Mouse (Mus musculus): ENCODE measurements around the gene Cenps. TPM values are rescaled to one million over a fixed set of nuclear protein-coding genes. Genes with fewer than 3 reads are reported as not detected.
"Not testable (repeated sequence)": the region's sequence is repeated elsewhere in the genome, so short reads cannot be mapped to it uniquely, and the experiment has no call there.

The Cenps gene
- polyA plus RNA-seq, 1 experiment from 2014 or later = 44.7 TPM

GRCm38 (mm10) chr4:149123432-149123831, 14.0 kb downstream of the Cenps start:
- H3K36me3 ChIP-seq (ENCODE audit: control insufficient read depth, insufficient read depth, low read length) = no peaks in the 10 kb centered on the region
- ATAC-seq (ENCODE audit: low FRiP score) (no peak), DNase-seq (ENCODE audit: low spot score) (no peak)
- no peaks in the 10 kb centered on the region for H3K27me3 ChIP-seq (ENCODE audit: control insufficient read depth, insufficient read depth, low read length)
- no peak overlapping the region for H3K27ac ChIP-seq (ENCODE audit: low read depth, low read length)
- H3K4me2 ChIP-seq (replicated peaks; ENCODE audit: low read depth, low read length) = no peak overlapping the region
- 71% methylated on average over 5 of the region's 5 CpGs for WGBS
- no peak overlapping the region for H3K4me3 ChIP-seq (ENCODE audit: low read depth, low read length)
- no peaks in the 10 kb centered on the region for H3K4me1 ChIP-seq (replicated peaks; ENCODE audit: control insufficient read depth, insufficient read depth, low read length)
- H3K9me3 ChIP-seq (ENCODE audit: control insufficient read depth, low read length) = no peaks in the 10 kb centered on the region
- no peak overlapping the region for H3K9ac ChIP-seq (ENCODE audit: low read depth, low read length)

DNA sequence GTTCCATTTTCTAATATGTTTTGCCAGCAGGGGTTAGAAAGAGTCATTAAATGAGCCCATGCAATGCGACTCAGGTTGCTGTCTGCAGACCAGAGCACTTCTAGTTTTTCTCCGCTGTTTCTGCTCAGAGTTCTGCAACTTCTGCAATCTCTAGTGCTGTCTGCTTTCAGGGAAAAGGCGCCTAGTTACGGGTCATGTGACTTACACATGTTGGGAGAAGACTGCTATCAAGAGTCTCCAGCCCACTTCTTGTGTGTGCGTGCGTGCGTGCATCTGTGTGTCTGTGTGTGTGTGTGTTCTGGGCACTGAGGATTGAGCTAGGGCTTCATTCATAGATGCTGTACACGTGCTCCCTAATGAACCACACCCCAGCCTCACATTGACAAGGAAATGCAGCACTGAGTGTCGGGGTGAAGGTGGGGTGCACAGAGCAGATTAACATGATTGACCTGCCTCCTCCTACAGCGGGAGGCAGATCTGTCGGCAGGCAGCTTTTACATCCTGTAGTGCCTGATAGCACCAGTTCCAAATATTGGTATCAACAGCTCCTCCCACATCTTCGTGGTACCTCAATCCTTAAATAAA, 17.4 kb downstream of the Cenps start:
- H3K9ac ChIP-seq (ENCODE audit: low read depth, low read length); H3K27me3 ChIP-seq (ENCODE audit: control insufficient read depth, insufficient read depth, low read length); DNase-seq (ENCODE audit: low spot score); H3K9me3 ChIP-seq (ENCODE audit: control insufficient read depth, low read length); H3K4me2 ChIP-seq (replicated peaks; ENCODE audit: low read depth, low read length); H3K27ac ChIP-seq (ENCODE audit: low read depth, low read length); ATAC-seq (ENCODE audit: low FRiP score); H3K4me3 ChIP-seq (ENCODE audit: low read depth, low read length); H3K36me3 ChIP-seq (ENCODE audit: control insufficient read depth, insufficient read depth, low read length); H3K4me1 ChIP-seq (replicated peaks; ENCODE audit: control insufficient read depth, insufficient read depth, low read length): not testable (repeated sequence)
- WGBS = 87% methylated on average over 12 of the region's 12 CpGs

GRCm38 (mm10) chr4:149103875-149104561, 33.4 kb downstream of the Cenps start, which contains the start of gene Dffa:
TSS of gene Dffa (plus strand) at chr4:149104146.
- peaks cover 3% of the 10 kb centered on the region for H3K4me1 ChIP-seq (replicated peaks; ENCODE audit: control insufficient read depth, insufficient read depth, low read length)
- H3K4me2 ChIP-seq (replicated peaks; ENCODE audit: low read depth, low read length) = peak within 1 kb of the TSS; percentile 83
- peak within 1 kb of the TSS; percentile 71 for H3K9ac ChIP-seq (ENCODE audit: low read depth, low read length)
- ATAC-seq (ENCODE audit: low FRiP score) (peak; percentile 89), DNase-seq (ENCODE audit: low spot score) (peak; percentile 95)
- no peaks in the 10 kb centered on the region for H3K36me3 ChIP-seq (ENCODE audit: control insufficient read depth, insufficient read depth, low read length)
- under 1% methylated on average over 35 of the region's 35 CpGs for WGBS
- H3K9me3 ChIP-seq (ENCODE audit: control insufficient read depth, low read length) = no peaks in the 10 kb centered on the region
- H3K27me3 ChIP-seq (ENCODE audit: control insufficient read depth, insufficient read depth, low read length) = no peaks in the 10 kb centered on the region
- no peak within 1 kb of the TSS for H3K27ac ChIP-seq (ENCODE audit: low read depth, low read length)
- peak within 1 kb of the TSS; percentile 77 for H3K4me3 ChIP-seq (ENCODE audit: low read depth, low read length)

DNA sequence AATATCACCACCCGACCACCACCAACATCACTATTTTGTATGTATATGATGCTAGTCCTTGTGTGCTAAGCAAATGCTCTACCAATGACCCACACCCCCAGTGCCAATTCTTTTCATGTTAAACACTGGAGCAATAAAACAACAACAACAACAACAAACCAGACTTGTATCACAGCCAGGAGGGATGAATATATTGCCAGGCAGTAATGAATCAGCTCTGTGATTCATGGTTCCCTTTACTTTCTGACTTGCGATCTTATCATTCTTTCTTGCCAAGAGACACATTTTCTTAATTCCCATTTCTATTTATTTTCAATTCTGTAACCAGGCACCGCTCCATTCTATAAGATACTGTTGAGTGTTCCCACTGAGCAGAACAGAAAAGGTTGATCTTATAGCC, 36.0 kb downstream of the Cenps start:
- no peak overlapping the region for H3K27ac ChIP-seq (ENCODE audit: low read depth, low read length)
- H3K9ac ChIP-seq (ENCODE audit: low read depth, low read length) = no peak overlapping the region
- H3K4me2 ChIP-seq (replicated peaks; ENCODE audit: low read depth, low read length) = no peak overlapping the region
- no peaks in the 10 kb centered on the region for H3K9me3 ChIP-seq (ENCODE audit: control insufficient read depth, low read length)
- ATAC-seq (ENCODE audit: low FRiP score) (no peak), DNase-seq (ENCODE audit: low spot score) (no peak)
- no peaks in the 10 kb centered on the region for H3K36me3 ChIP-seq (ENCODE audit: control insufficient read depth, insufficient read depth, low read length)
- WGBS = 91% methylated on average over 3 of the region's 3 CpGs
- peaks cover 10% of the 10 kb centered on the region for H3K4me1 ChIP-seq (replicated peaks; ENCODE audit: control insufficient read depth, insufficient read depth, low read length)
- no peaks in the 10 kb centered on the region for H3K27me3 ChIP-seq (ENCODE audit: control insufficient read depth, insufficient read depth, low read length)
- H3K4me3 ChIP-seq (ENCODE audit: low read depth, low read length) = no peak overlapping the region

- WGBS = 84% methylated on average over 12 of the region's 12 CpGs
- not testable (repeated sequence) for H3K27me3 ChIP-seq (ENCODE audit: control insufficient read depth, insufficient read depth, low read length); H3K4me3 ChIP-seq (ENCODE audit: low read depth, low read length); H3K36me3 ChIP-seq (ENCODE audit: control insufficient read depth, insufficient read depth, low read length); H3K27ac ChIP-seq (ENCODE audit: low read depth, low read length); H3K9me3 ChIP-seq (ENCODE audit: control insufficient read depth, low read length); ATAC-seq (ENCODE audit: low FRiP score); H3K4me2 ChIP-seq (replicated peaks; ENCODE audit: low read depth, low read length); DNase-seq (ENCODE audit: low spot score); H3K4me1 ChIP-seq (replicated peaks; ENCODE audit: control insufficient read depth, insufficient read depth, low read length); H3K9ac ChIP-seq (ENCODE audit: low read depth, low read length)
Observed at GRCm38 (mm10) chr4:149100449-149100848, 37.0 kb downstream of the Cenps start.

GRCm38 (mm10) chr4:149099369-149100017, 37.9 kb downstream of the Cenps start, which contains the start of gene Pex14:
TSS of gene Pex14 (minus strand) at chr4:149099876.
- Histone ChIP-seq H3K27ac (ENCODE audit: low read depth, low read length) (peak within 1 kb of the TSS; percentile 60; the same call in 1 of the 2 replicates), H3K4me1 (replicated peaks; ENCODE audit: control insufficient read depth, insufficient read depth, low read length) (peaks cover 7% of the 10 kb centered on the region), H3K4me2 (replicated peaks; ENCODE audit: low read depth, low read length) (peak within 1 kb of the TSS; percentile 65), H3K4me3 (ENCODE audit: low read depth, low read length) (peak within 1 kb of the TSS; percentile 98), H3K9me3 (ENCODE audit: control insufficient read depth, low read length) (no peaks in the 10 kb centered on the region), H3K27me3 (ENCODE audit: control insufficient read depth, insufficient read depth, low read length) (no peaks in the 10 kb centered on the region), H3K9ac (ENCODE audit: low read depth, low read length) (peak within 1 kb of the TSS; percentile 93), H3K36me3 (ENCODE audit: control insufficient read depth, insufficient read depth, low read length) (no peaks in the 10 kb centered on the region)
- DNase-seq (ENCODE audit: low spot score) (peak; percentile 90), ATAC-seq (ENCODE audit: low FRiP score) (peak; percentile 77)
- WGBS = under 1% methylated on average over 45 of the region's 50 CpGs

GRCm38 (mm10) chr4:149098571-149098970, 38.9 kb downstream of the Cenps start:
- H3K9ac ChIP-seq (ENCODE audit: low read depth, low read length) = peak overlapping the region; percentile 93
- no peaks in the 10 kb centered on the region for H3K9me3 ChIP-seq (ENCODE audit: control insufficient read depth, low read length)
- H3K36me3 ChIP-seq (ENCODE audit: control insufficient read depth, insufficient read depth, low read length) = no peaks in the 10 kb centered on the region
- DNase-seq (ENCODE audit: low spot score) (no peak), ATAC-seq (ENCODE audit: low FRiP score) (no peak)
- H3K27ac ChIP-seq (ENCODE audit: low read depth, low read length) = no peak overlapping the region
- H3K4me1 ChIP-seq (replicated peaks; ENCODE audit: control insufficient read depth, insufficient read depth, low read length) = peaks cover 6% of the 10 kb centered on the region
- H3K4me2 ChIP-seq (replicated peaks; ENCODE audit: low read depth, low read length) = peak overlapping the region; percentile 65
- WGBS = 21% methylated on average over 11 of the region's 11 CpGs
- peak overlapping the region; percentile 98 for H3K4me3 ChIP-seq (ENCODE audit: low read depth, low read length)
- no peaks in the 10 kb centered on the region for H3K27me3 ChIP-seq (ENCODE audit: control insufficient read depth, insufficient read depth, low read length)

DNA sequence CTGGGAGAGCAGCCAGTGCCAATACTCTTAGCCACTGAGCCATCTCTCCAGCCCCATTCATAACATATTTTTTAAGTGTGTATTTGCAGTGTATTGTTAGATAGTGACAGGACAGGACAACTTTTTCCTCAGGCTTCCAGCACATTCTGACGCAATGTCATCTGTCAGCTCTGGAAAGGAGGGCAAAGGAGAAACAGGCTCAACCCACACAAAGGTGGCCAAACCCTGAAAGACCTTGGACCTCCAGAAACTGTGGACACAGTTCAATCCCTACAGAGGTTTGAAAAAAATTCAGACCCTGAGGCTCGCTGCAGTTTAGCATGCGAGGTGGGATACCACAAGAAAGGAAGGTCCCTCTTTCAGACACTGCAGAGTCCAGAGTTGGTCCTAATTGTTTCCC, 39.5 kb downstream of the Cenps start:
- H3K27me3 ChIP-seq (ENCODE audit: control insufficient read depth, insufficient read depth, low read length) = no peaks in the 10 kb centered on the region
- H3K27ac ChIP-seq (ENCODE audit: low read depth, low read length) = no peak overlapping the region
- no peaks in the 10 kb centered on the region for H3K9me3 ChIP-seq (ENCODE audit: control insufficient read depth, low read length)
- no peak overlapping the region; the same call in 1 of the 2 replicates for H3K4me2 ChIP-seq (replicated peaks; ENCODE audit: low read depth, low read length)
- DNase-seq (ENCODE audit: low spot score) (no peak), ATAC-seq (ENCODE audit: low FRiP score) (no peak)
- H3K4me1 ChIP-seq (replicated peaks; ENCODE audit: control insufficient read depth, insufficient read depth, low read length) = peaks cover 6% of the 10 kb centered on the region
- no peaks in the 10 kb centered on the region for H3K36me3 ChIP-seq (ENCODE audit: control insufficient read depth, insufficient read depth, low read length)
- H3K4me3 ChIP-seq (ENCODE audit: low read depth, low read length) = no peak overlapping the region; the same call in 1 of the 2 replicates
- 90% methylated on average over 3 of the region's 3 CpGs for WGBS
- H3K9ac ChIP-seq (ENCODE audit: low read depth, low read length) = no peak overlapping the region
